Mouse (Mus musculus): ENCODE measurements around the gene Ube2m. TPM values are rescaled to one million over a fixed set of nuclear protein-coding genes. Genes with fewer than 3 reads are reported as not detected.

The Ube2m gene
- total and polyA plus RNA-seq, 3 experiments: 169 to 242 (median 201) TPM

DNA sequence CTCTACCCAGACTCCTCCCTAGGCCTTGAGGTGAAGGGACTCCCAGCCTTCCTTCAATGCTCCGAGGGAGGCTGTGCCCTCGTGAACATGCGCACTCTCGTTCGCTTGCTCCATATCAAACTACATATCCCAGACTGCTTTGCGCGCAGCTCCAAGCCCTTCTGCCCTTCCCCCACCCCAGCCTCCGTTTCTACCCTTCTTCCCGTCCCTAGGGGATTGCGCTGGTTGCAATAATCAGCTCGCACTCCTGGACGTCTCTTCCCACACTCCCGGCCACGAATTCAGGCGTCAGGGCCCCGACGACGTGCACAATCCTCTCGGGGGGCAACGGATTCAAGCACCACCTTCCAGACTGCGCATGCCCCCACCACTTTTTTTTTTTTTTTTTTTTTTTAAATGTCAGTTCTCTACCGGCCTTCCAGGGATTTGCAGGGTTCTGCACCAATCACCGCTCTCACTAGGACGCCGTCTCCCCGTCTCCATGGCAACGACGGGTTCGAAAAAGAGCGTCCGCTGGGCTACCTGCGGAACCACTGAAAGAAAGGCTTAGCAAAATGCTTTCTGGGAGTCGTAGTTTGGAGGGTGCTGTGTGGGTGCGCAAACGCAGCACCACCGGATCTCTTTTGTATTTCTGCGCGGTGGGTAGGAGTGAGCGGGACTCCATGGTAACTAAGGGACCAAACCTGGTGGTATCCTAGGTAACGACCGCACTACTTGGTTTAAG is 16.4 kb upstream of the Ube2m start, which contains the start of gene Mzf1:
TSS of gene Mzf1 (minus strand) at position 478 of the 724 bp plus-strand sequence.
- WGBS: under 1% methylated on average over 41 of the region's 41 CpGs
- Histone ChIP-seq H3K79me2 (replicated peaks; ENCODE audit: control insufficient read depth, insufficient read depth, low read length) (no peaks in the 10 kb centered on the region), H3K4me1 (ENCODE audit: control insufficient read depth, insufficient read depth, low read length) (no peaks in the 10 kb centered on the region), H3K9ac (ENCODE audit: low read depth, low read length) (peak within 1 kb of the TSS; percentile 63), H3K36me3 (ENCODE audit: control insufficient read depth, insufficient read depth, low read length) (no peaks in the 10 kb centered on the region), H3K27me3 (ENCODE audit: control insufficient read depth, insufficient read depth, low read length) (no peaks in the 10 kb centered on the region), H3K4me3 (peak within 1 kb of the TSS; percentile 59), H3K27ac (peak within 1 kb of the TSS; percentile 89)
- TF ChIP-seq POLR2A (IDR thresholded peaks at IDR 0.05; ENCODE audit: insufficient read depth, low read depth, low read length): peak; percentile 90
- no peak for TF ChIP-seq CTCF (IDR thresholded peaks at IDR 0.05)
- TF ChIP-seq EP300 (IDR thresholded peaks at IDR 0.05; ENCODE audit: insufficient read depth, low read depth, low read length): peak; percentile 76; the same call in 1 of the 2 replicates
- intact Hi-C loops (cut with DNase I): loop anchor here (2.0 to 5.0 kb wide), 5 partner anchors 16 to 223 kb away; partner anchors contain the start of genes Lig1, Ube2m, Zfp110 and Zfp128
- DNase-seq: peak; percentile 90 to 93

DNA sequence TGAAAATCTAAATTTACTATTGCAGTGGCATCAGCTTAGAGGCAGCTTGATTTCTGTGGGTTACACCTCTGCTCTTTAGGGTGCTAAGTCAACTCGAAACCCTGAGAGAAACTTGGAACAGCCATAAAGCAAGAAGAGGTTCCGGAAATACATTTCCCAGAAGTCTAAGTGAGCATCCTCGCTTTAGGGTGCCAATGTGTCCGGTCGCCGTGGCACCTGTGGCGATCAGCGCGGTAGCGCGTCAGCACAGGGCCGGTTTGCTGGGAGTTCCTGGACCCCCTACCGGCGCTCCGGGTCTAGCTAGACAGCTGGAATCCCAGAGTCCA is 15.8 kb upstream of the Ube2m start:
- H3K27me3 ChIP-seq (ENCODE audit: control insufficient read depth, insufficient read depth, low read length): no peaks in the 10 kb centered on the region
- peak overlapping the region; percentile 59 for H3K4me3 ChIP-seq
- H3K79me2 ChIP-seq (replicated peaks; ENCODE audit: control insufficient read depth, insufficient read depth, low read length): no peaks in the 10 kb centered on the region
- H3K27ac ChIP-seq: peak overlapping the region; percentile 89
- no peaks in the 10 kb centered on the region for H3K4me1 ChIP-seq (ENCODE audit: control insufficient read depth, insufficient read depth, low read length)
- no peaks in the 10 kb centered on the region for H3K36me3 ChIP-seq (ENCODE audit: control insufficient read depth, insufficient read depth, low read length)
- intact Hi-C loops (cut with DNase I): loop anchor here (2.0 to 5.0 kb wide), 5 partner anchors 15 to 223 kb away; partner anchors contain the start of genes Lig1, Ube2m, Zfp110 and Zfp128
- no peak for TF ChIP-seq EP300 (IDR thresholded peaks at IDR 0.05; ENCODE audit: insufficient read depth, low read depth, low read length)
- no peak for TF ChIP-seq CTCF (IDR thresholded peaks at IDR 0.05)
- no peak for TF ChIP-seq POLR2A (IDR thresholded peaks at IDR 0.05; ENCODE audit: insufficient read depth, low read depth, low read length)
- 2% methylated on average over 15 of the region's 15 CpGs for WGBS
- H3K9ac ChIP-seq (ENCODE audit: low read depth, low read length): peak overlapping the region; percentile 63
- no peak for DNase-seq

DNA sequence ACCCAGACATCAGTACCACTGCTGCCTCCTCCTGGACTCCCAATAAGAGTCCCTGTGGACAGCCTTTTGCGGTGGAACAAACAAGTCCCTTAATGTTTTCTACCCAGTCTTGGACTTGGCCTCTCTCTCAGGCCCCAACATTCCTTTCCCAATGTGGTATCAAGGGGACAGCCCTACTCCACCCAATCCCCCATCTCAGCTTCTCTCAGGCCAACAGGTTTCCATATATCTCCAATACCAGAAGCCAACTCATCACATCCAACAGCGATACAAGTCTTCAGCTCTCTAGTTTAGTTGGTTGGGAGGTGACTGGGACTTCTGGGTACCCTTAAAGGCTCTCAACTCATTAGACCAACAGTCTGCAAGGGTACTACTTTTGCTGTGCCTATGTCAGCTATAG is 15.4 kb upstream of the Ube2m start:
- H3K9ac ChIP-seq (ENCODE audit: low read depth, low read length): no peak overlapping the region
- H3K27me3 ChIP-seq (ENCODE audit: control insufficient read depth, insufficient read depth, low read length): no peaks in the 10 kb centered on the region
- peak overlapping the region; percentile 89; the same call in 1 of the 2 replicates for H3K27ac ChIP-seq
- DNase-seq: no peak
- TF ChIP-seq EP300 (IDR thresholded peaks at IDR 0.05; ENCODE audit: insufficient read depth, low read depth, low read length) (no peak), CTCF (IDR thresholded peaks at IDR 0.05) (no peak), POLR2A (IDR thresholded peaks at IDR 0.05; ENCODE audit: insufficient read depth, low read depth, low read length) (no peak)
- H3K36me3 ChIP-seq (ENCODE audit: control insufficient read depth, insufficient read depth, low read length): no peaks in the 10 kb centered on the region
- no peaks in the 10 kb centered on the region for H3K4me1 ChIP-seq (ENCODE audit: control insufficient read depth, insufficient read depth, low read length)
- H3K4me3 ChIP-seq: peak overlapping the region; percentile 59
- H3K79me2 ChIP-seq (replicated peaks; ENCODE audit: control insufficient read depth, insufficient read depth, low read length): no peaks in the 10 kb centered on the region
- intact Hi-C loops (cut with DNase I): loop anchor here (5.0 kb wide), 1 partner anchor 224 kb away; the partner anchor contains the start of genes Lig1 and Zswim9
- WGBS: 91% methylated on average over 2 of the region's 2 CpGs

DNA sequence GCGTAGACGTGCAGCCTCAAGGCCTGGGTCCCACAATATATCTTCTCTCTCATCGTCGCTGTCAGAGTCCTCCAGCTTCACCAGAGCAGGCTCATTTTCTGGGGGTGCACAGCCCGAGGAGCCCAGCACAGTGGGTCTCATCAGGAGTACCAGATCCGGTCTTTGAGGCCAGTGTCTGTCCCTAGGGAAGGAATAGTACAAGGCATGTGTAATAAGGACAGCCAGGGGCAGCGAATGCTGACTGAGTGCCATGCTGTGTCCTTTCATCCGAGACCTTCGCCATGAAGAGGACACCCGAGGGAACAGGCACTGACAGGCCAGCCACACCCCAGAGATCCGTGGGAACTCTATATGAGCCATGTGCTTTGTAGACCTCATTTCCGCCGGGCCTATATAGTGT is 14.9 kb upstream of the Ube2m start:
- Histone ChIP-seq H3K27me3 (ENCODE audit: control insufficient read depth, insufficient read depth, low read length) (no peaks in the 10 kb centered on the region), H3K9ac (ENCODE audit: low read depth, low read length) (no peak overlapping the region), H3K79me2 (replicated peaks; ENCODE audit: control insufficient read depth, insufficient read depth, low read length) (no peaks in the 10 kb centered on the region), H3K4me1 (ENCODE audit: control insufficient read depth, insufficient read depth, low read length) (no peaks in the 10 kb centered on the region), H3K36me3 (ENCODE audit: control insufficient read depth, insufficient read depth, low read length) (no peaks in the 10 kb centered on the region), H3K27ac (no peak overlapping the region), H3K4me3 (no peak overlapping the region)
- no peak for DNase-seq
- intact Hi-C loops (cut with DNase I): loop anchor here (5.0 kb wide), 1 partner anchor 224 kb away; the partner anchor contains the start of genes Lig1 and Zswim9
- TF ChIP-seq POLR2A (IDR thresholded peaks at IDR 0.05; ENCODE audit: insufficient read depth, low read depth, low read length) (no peak), CTCF (IDR thresholded peaks at IDR 0.05) (no peak), EP300 (IDR thresholded peaks at IDR 0.05; ENCODE audit: insufficient read depth, low read depth, low read length) (no peak)
- 88% methylated on average over 13 of the region's 13 CpGs for WGBS

DNA sequence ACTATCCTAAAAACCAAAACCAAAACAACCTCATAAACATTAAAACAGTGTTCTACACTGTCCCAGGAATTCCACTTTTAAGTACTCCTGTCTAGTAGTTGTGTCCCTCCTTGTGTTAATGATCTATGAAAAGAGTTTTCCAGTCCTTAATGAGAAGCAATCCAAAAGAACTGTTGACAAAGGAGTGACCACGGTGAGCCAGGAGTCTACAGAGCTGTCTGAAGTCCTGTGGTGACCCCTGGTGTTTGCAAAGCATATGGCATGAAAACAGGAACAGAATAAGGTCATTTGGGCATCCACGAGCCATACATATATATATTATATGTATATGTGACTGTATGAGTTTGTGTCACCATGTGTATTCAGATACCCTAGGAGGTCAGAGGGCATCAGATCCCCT is 8.0 kb upstream of the Ube2m start:
- no peaks in the 10 kb centered on the region for H3K4me1 ChIP-seq (ENCODE audit: control insufficient read depth, insufficient read depth, low read length)
- no peaks in the 10 kb centered on the region for H3K79me2 ChIP-seq (replicated peaks; ENCODE audit: control insufficient read depth, insufficient read depth, low read length)
- no peaks in the 10 kb centered on the region for H3K36me3 ChIP-seq (ENCODE audit: control insufficient read depth, insufficient read depth, low read length)
- intact Hi-C loops (cut with DNase I): loop anchor here (1.0 to 10.0 kb wide), 3 partner anchors 37 to 137 kb away; partner anchors contain the start of gene Zfp324
- peaks cover 15% of the 10 kb centered on the region for H3K27me3 ChIP-seq (ENCODE audit: control insufficient read depth, insufficient read depth, low read length)
- H3K9ac ChIP-seq (ENCODE audit: low read depth, low read length): no peak overlapping the region
- peak in 1 of 2 experiments; percentile 58 for DNase-seq
- TF ChIP-seq POLR2A (IDR thresholded peaks at IDR 0.05; ENCODE audit: insufficient read depth, low read depth, low read length) (no peak), EP300 (IDR thresholded peaks at IDR 0.05; ENCODE audit: insufficient read depth, low read depth, low read length) (peak; percentile 76; the same call in 1 of the 2 replicates), CTCF (IDR thresholded peaks at IDR 0.05) (peak; percentile 91)
- no peak overlapping the region for H3K4me3 ChIP-seq
- 0% methylated on average over 2 of the region's 2 CpGs for WGBS
- no peak overlapping the region for H3K27ac ChIP-seq

DNA sequence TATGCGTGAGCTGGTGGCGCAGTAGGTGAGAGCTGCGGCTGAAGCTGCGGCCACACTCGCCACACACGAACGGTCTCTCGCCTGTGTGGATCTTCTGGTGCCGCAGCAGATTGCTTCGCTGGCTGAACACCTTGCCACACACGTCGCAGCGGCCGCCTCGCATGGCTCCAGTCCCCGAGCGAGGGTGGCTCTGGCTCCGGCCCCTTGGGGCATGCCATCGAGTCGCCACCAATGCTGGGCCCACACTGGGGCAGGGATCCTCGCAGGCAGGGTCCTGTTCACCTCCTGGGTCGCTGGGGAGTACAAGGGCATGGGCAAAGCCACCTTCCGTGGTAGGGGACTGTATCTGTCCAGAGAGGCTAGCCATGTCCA is 6.2 kb upstream of the Ube2m start:
- DNase-seq: peak in 1 of 2 experiments; percentile 6
- peak overlapping the region; percentile 15 for H3K9ac ChIP-seq (ENCODE audit: low read depth, low read length)
- intact Hi-C loops (cut with DNase I): loop anchor here (10.0 kb wide), 1 partner anchor 79 kb away; the partner anchor contains the start of gene Zfp324
- WGBS: 7% methylated on average over 23 of the region's 23 CpGs
- H3K4me3 ChIP-seq: peak overlapping the region; percentile 41; the same call in 1 of the 2 replicates
- peaks cover 15% of the 10 kb centered on the region for H3K27me3 ChIP-seq (ENCODE audit: control insufficient read depth, insufficient read depth, low read length)
- H3K36me3 ChIP-seq (ENCODE audit: control insufficient read depth, insufficient read depth, low read length): no peaks in the 10 kb centered on the region
- no peaks in the 10 kb centered on the region for H3K79me2 ChIP-seq (replicated peaks; ENCODE audit: control insufficient read depth, insufficient read depth, low read length)
- TF ChIP-seq CTCF (IDR thresholded peaks at IDR 0.05): no peak
- no peak for TF ChIP-seq EP300 (IDR thresholded peaks at IDR 0.05; ENCODE audit: insufficient read depth, low read depth, low read length)
- no peak for TF ChIP-seq POLR2A (IDR thresholded peaks at IDR 0.05; ENCODE audit: insufficient read depth, low read depth, low read length)
- H3K27ac ChIP-seq: no peak overlapping the region
- no peaks in the 10 kb centered on the region for H3K4me1 ChIP-seq (ENCODE audit: control insufficient read depth, insufficient read depth, low read length)

All from heart, adult 2 months (tissue).